Mouse (Mus musculus) forebrain, postnatal 0 days (tissue): ENCODE measurements around the gene Camk1g. TPM values are rescaled to one million over a fixed set of nuclear protein-coding genes. Genes with fewer than 3 reads are reported as not detected.

Experiments used
- ATAC-seq: fragments of 200-750 bp; cut with Nextera tagmentation; 2 replicates; pipeline ENCODE4 v1.8.0; 2017; ENCODE audit warnings: mild to moderate bottlenecking, moderate library complexity
- DNase-seq: peaks from one replicate; pipeline ENCODE4 v3.0.0-alpha.2; 2015
- H3K27ac ChIP-seq: fragments of 300-500 bp; sonication (generic); 2 replicates; pipeline ENCODE4 v1.5.1; 2014; ENCODE audit warnings: low read depth, mild to moderate bottlenecking, antibody characterized with exemption, low read length, moderate library complexity, mixed read lengths
- H3K27me3 ChIP-seq: fragments of 300-500 bp; sonication (generic); 2 replicates; pipeline ENCODE4 v1.6.1; 2014; ENCODE audit warnings: mild to moderate bottlenecking, low read length, mixed read lengths; ENCODE audit not compliant: insufficient read depth
- H3K36me3 ChIP-seq: fragments of 300-500 bp; sonication (generic); 2 replicates; pipeline ENCODE4 v1.6.1; 2014; ENCODE audit warnings: mild to moderate bottlenecking, moderate library complexity; ENCODE audit not compliant: insufficient read depth
- H3K4me1 ChIP-seq: fragments of 300-500 bp; sonication (generic); 2 replicates; pipeline ENCODE4 v1.6.1; 2014; ENCODE audit warnings: antibody characterized with exemption; ENCODE audit not compliant: insufficient read depth
- H3K4me2 ChIP-seq: fragments of 300-500 bp; sonication (generic); 2 replicates; pipeline ENCODE4 v1.6.1; 2014; ENCODE audit warnings: low read depth, mild to moderate bottlenecking, moderate library complexity
- H3K4me3 ChIP-seq: fragments of 300-500 bp; sonication (generic); 2 replicates; pipeline ENCODE4 v1.5.1; 2014; ENCODE audit warnings: low read depth, low read length, mixed read lengths
- H3K9ac ChIP-seq: fragments of 300-500 bp; sonication (generic); 2 replicates; pipeline ENCODE4 v1.6.1; 2014; ENCODE audit warnings: mild to moderate bottlenecking
- H3K9me3 ChIP-seq: fragments of 300-500 bp; sonication (generic); 2 replicates; pipeline ENCODE4 v1.6.1; 2016; ENCODE audit warnings: low read length
- CTCF ChIP-seq: sonication (generic); IDR thresholded peaks from 2 replicates; pipeline ENCODE4 v1.5.1; 2016; ENCODE audit warnings: antibody characterized with exemption, control low read depth, low read depth
- WGBS: fragments of 180-500 bp; shearing (Covaris S2); extraction: QIAGEN DNeasy Blood & Tissue Kit; methylation state at CpG from one replicate; pipeline ENCODE4 v1.1.7; 2014; 5-methylcytosine and 5-hydroxymethylcytosine counted together
- polyA plus RNA-seq: library from polyadenylated mRNA; unstranded; fragments of >200 nt; fragmentation: Nextera tagmentation; extraction: Ambion mirVana; gene quantifications from 2 replicates; pipeline ENCODE4 v1.2.1, GENCODE M21; 2015
- total RNA-seq: library from RNA; depleted of rRNA; stranded (reverse); fragments of >200 nt; gene quantifications from 2 replicates; pipeline ENCODE4 v1.2.3, GENCODE M21; 2014

The Camk1g gene
- total and polyA plus RNA-seq, 2 experiments from 2014 or later: 46.0 to 56.1 TPM

- no peak for TF ChIP-seq CTCF
Observed at GRCm38 (mm10) chr1:193387241-193387640, 17.1 kb upstream of the Camk1g start.

GRCm38 (mm10) chr1:193386136-193386535, 16.0 kb upstream of the Camk1g start:
- no peak overlapping the region for H3K9ac ChIP-seq

More at GRCm38 (mm10) chr1:193387241-193387640, 17.1 kb upstream of the Camk1g start:
- peaks cover 11% of the 10 kb centered on the region for H3K4me1 ChIP-seq
- no peak overlapping the region for H3K4me3 ChIP-seq
- no peak for DNase-seq
- H3K4me2 ChIP-seq: no peak overlapping the region
- 35% methylated on average over 2 of the region's 2 CpGs for WGBS
- H3K27me3 ChIP-seq: no peaks in the 10 kb centered on the region
- H3K9me3 ChIP-seq: no peaks in the 10 kb centered on the region
- no peaks in the 10 kb centered on the region for H3K36me3 ChIP-seq
- no peak overlapping the region for H3K27ac ChIP-seq
- no peak for ATAC-seq
- no peak overlapping the region for H3K9ac ChIP-seq

GRCm38 (mm10) chr1:193382841-193383462, 12.9 kb upstream of the Camk1g start:
- 6% methylated on average over 8 of the region's 8 CpGs for WGBS
- peak; percentile 66 for TF ChIP-seq CTCF
- ATAC-seq (peak; percentile 45; the same call in 1 of the 2 replicates), DNase-seq (peak; percentile 69)
- Histone ChIP-seq H3K4me1 (peaks cover 19% of the 10 kb centered on the region), H3K9ac (no peak overlapping the region), H3K27me3 (no peaks in the 10 kb centered on the region), H3K9me3 (no peaks in the 10 kb centered on the region), H3K4me3 (no peak overlapping the region; the same call in 1 of the 2 replicates), H3K36me3 (no peaks in the 10 kb centered on the region), H3K27ac (no peak overlapping the region), H3K4me2 (peak overlapping the region; percentile 32)

More at GRCm38 (mm10) chr1:193386136-193386535, 16.0 kb upstream of the Camk1g start:
- Histone ChIP-seq H3K27me3 (no peaks in the 10 kb centered on the region), H3K36me3 (no peaks in the 10 kb centered on the region), H3K4me1 (peaks cover 14% of the 10 kb centered on the region), H3K4me2 (no peak overlapping the region), H3K9me3 (no peaks in the 10 kb centered on the region), H3K4me3 (no peak overlapping the region), H3K27ac (peak overlapping the region; percentile 47; the same call in 1 of the 2 replicates)
- peak; percentile 38 for ATAC-seq
- peak; percentile 89 for TF ChIP-seq CTCF
- peak; percentile 92 for DNase-seq
- under 1% methylated on average over 5 of the region's 5 CpGs for WGBS

GRCm38 (mm10) chr1:193382435-193382834, 12.3 kb upstream of the Camk1g start:
- Histone ChIP-seq H3K4me1 (peaks cover 19% of the 10 kb centered on the region), H3K4me3 (no peak overlapping the region; the same call in 1 of the 2 replicates), H3K27ac (peak overlapping the region; percentile 30; the same call in 1 of the 2 replicates), H3K9me3 (no peaks in the 10 kb centered on the region), H3K9ac (no peak overlapping the region), H3K36me3 (no peaks in the 10 kb centered on the region), H3K27me3 (no peaks in the 10 kb centered on the region), H3K4me2 (peak overlapping the region; percentile 32)
- ATAC-seq: peak; percentile 57
- 3% methylated on average over 8 of the region's 8 CpGs for WGBS
- no peak for TF ChIP-seq CTCF
- no peak for DNase-seq

GRCm38 (mm10) chr1:193381597-193382404, 11.7 kb upstream of the Camk1g start:
- no peaks in the 10 kb centered on the region for H3K9me3 ChIP-seq
- no peak overlapping the region for H3K4me3 ChIP-seq
- no peaks in the 10 kb centered on the region for H3K27me3 ChIP-seq
- peaks cover 18% of the 10 kb centered on the region for H3K4me1 ChIP-seq
- H3K9ac ChIP-seq: no peak overlapping the region
- no peak for TF ChIP-seq CTCF
- H3K4me2 ChIP-seq: peak overlapping the region; percentile 32
- ATAC-seq (0 out of 2 replicates have a peak, but pooled peaks have one; percentile 17), DNase-seq (peak; percentile 59)
- H3K27ac ChIP-seq: peak overlapping the region; percentile 30; the same call in 1 of the 2 replicates
- WGBS: 19% methylated on average over 11 of the region's 11 CpGs
- no peaks in the 10 kb centered on the region for H3K36me3 ChIP-seq

- H3K27ac ChIP-seq: no peak overlapping the region
- DNase-seq (peak; percentile 29), ATAC-seq (peak; percentile 40)
- no peak overlapping the region for H3K9ac ChIP-seq
- no peak overlapping the region for H3K4me3 ChIP-seq
- H3K36me3 ChIP-seq: no peaks in the 10 kb centered on the region
- H3K4me2 ChIP-seq: no peak overlapping the region
- H3K9me3 ChIP-seq: no peaks in the 10 kb centered on the region
- no peak for TF ChIP-seq CTCF
- H3K27me3 ChIP-seq: no peaks in the 10 kb centered on the region
- peaks cover 12% of the 10 kb centered on the region; the same call in 1 of the 2 replicates for H3K4me1 ChIP-seq
- WGBS: 71% methylated on average over 5 of the region's 5 CpGs
Observed at GRCm38 (mm10) chr1:193380877-193381276, 10.8 kb upstream of the Camk1g start.
